Mouse (Mus musculus) mature B cell (primary cell): ENCODE measurements around the gene Eif4e1b.

Source experiments
- in situ Hi-C: fragments of 300-500 bp; cut with MboI; formaldehyde crosslinking; loops from 2 replicates; pipeline ENCODE4 v1.14.3; 2019

Eif4e1b gene

DNA sequence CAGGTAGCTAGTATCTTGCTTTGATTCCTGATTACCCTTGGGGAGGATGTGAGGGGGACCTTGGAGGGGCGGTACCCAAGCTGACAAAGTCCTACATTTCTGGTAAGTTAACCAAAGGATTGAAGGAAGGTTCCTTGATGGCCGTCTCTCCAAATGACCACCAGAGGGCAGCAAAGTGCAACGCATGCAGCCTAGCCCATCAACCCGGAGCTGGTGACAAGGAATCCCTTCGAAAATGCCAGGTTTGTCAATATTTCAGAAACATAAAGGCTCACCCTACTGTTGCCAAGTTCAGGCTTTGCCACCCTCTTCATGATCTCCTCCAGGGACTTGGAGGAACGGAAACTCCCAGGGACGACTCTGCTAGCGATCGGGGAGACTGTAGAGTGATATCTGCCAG, 15.9 kb downstream of the Eif4e1b start:
- in situ Hi-C loops, result loop anchor here (10.0 kb wide), 2 partner anchors 265 to 375 kb away; no protein-coding TSS in a partner anchor

- in situ Hi-C loops, result loop anchor here (10.0 kb wide), 2 partner anchors 265 to 375 kb away; no protein-coding TSS in a partner anchor
These were observed 16.4 kb downstream of the Eif4e1b start for GRCm38 (mm10) chr13:54800206-54800605.

- in situ Hi-C loops, result loop anchor here (10.0 kb wide), 2 partner anchors 262 to 372 kb away; no protein-coding TSS in a partner anchor
These were observed 19.2 kb downstream of the Eif4e1b start for GRCm38 (mm10) chr13:54803010-54803409.

DNA sequence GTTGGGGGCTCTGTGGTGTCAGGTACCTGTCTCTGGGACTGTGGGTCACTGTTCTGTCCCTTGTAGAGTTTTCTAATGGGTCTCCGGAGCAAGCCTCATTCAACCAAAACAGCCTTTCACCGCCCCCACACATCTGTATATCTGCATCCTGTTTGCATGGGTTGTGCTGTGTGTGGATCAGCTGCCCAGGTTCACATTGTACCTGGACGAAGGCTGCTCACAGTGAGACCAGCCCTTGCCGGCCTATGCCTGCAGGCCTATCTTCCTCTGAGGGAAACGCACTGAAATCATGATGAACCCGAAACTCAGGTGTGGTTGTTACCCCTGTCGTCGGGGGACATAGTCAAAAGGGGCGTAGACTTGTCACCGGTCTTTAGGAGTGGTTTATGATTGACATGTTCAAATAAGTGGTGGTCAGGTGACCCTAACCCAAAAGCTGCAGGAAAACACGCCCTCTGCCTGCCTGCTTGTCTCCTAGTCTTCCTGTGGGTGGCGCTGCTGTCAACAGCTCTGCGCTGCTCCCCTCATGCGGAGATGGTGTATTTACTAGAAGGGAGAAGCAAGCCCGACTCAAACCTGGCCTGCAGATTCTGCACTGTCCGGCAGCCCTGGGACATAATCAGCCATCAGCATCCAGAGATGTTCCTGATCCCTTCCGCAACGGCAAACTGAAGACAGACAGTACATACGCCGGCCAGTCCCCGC, 21.5 kb downstream of the Eif4e1b start:
- in situ Hi-C loops, result loop anchor here (10.0 kb wide), 2 partner anchors 260 to 370 kb away; no protein-coding TSS in a partner anchor

- in situ Hi-C loops, result loop anchor here (10.0 kb wide), 2 partner anchors 258 to 368 kb away; no protein-coding TSS in a partner anchor
These were observed 22.7 kb downstream of the Eif4e1b start for GRCm38 (mm10) chr13:54806434-54806976.

DNA sequence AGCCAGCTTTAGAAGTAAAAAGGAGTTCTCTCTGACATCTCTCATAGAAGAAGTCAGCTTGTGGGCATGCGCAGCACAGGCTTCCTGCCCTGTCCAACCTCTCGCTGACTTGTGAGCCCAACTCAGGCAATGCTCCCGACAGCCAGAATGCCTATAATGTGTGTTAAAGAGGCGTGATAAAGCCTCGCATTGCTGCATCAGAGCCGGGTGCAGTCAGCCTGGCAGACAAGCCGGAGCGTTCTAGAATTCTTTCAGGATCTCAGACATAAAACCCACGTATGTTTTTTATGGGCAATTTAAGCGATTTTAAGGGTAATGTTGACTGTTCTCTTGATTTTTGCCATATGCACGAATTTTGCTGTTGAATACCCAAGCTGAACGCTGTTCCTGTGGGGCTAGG, 24.3 kb downstream of the Eif4e1b start:
- in situ Hi-C loops, result loop anchor here (10.0 kb wide), 2 partner anchors 257 to 367 kb away; no protein-coding TSS in a partner anchor

DNA sequence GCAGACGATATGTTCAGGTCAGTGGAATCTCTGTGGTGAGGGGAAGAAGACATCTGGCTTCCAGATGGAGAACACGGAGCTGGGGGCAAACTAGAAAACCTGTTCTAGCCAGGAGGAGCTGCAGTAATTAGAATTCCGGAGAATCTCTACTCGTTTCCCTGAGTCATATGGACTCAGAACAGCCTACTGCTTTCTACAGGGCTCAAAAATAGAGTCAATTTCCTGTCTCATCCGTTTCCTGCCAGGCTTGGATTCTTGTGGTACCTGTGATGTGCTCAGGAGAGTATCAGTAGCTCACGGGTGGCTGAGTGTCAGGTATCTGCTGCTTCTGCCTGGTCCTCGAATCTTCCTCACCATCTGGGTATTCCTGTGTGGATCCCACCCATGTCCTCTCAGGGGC, 27.7 kb downstream of the Eif4e1b start:
- in situ Hi-C loops, result no loop called here

GRCm38 (mm10) chr13:54813381-54813780, 29.6 kb downstream of the Eif4e1b start:
- in situ Hi-C loops, result no loop called here

DNA sequence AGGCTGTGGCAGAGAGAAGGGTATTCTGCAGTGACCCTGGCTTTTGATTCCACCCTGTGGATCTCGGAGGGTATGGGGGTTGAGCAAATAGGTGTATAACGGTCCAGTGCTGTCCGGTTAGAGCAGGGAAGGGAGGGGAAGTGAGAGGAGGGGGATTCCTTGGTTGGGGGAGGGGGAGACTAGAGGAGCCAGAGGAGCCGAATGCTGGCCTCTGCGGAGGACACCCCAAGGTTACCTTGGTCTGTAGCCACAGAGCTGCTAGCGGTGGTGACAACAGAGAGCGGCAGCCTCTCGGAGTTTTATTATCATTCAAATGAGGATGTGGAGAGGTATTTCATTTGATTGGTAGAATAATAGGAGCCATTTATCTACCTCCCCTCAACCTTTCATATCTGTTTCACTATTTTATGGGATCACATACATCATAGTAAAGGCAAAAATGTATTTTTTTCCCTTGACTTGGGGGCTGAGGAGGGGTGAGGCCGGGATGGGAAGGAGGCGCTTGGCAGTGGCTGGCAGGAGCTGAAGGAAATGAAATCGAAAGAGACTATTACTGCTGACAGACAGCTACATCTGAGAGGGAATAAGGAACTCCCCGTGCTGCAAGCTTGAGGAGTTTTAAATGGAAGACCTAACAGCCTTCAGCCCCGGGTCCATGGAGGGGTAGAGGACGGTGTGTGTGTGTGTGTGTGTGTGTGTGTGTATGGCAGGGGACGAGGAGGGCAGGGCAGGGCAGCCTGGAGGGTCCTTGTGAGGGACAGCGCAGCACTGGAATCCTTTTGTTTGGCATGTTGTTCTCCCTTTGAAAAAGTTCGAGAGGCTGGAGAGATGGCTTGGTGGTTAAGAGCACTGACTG, 34.8 kb downstream of the Eif4e1b start:
- in situ Hi-C loops, result no loop called here

- in situ Hi-C loops, result no loop called here
These were observed 37.3 kb downstream of the Eif4e1b start for GRCm38 (mm10) chr13:54821106-54821505.

DNA sequence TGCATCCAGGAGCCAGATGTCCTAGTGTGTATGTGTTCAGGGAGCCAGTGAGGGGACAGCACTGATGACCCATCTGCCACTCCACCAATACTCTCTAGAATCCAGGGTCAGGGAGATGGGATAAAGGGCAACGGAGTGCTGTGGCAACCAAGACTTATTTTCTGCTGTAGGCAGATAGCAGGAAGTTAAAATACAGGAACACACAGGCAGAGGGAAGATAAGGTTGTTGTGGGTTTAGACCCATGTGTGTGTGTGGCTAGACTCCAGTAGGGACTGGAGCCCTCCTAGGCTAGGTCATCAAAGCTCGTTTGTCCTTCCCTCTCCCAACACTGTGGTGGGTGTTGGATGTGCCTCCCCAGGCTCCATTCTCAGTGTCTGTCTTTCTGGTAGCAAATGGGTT, 38.1 kb downstream of the Eif4e1b start:
- in situ Hi-C loops, result no loop called here

- in situ Hi-C loops, result no loop called here
These were observed 40.5 kb downstream of the Eif4e1b start for GRCm38 (mm10) chr13:54824111-54824931.

DNA sequence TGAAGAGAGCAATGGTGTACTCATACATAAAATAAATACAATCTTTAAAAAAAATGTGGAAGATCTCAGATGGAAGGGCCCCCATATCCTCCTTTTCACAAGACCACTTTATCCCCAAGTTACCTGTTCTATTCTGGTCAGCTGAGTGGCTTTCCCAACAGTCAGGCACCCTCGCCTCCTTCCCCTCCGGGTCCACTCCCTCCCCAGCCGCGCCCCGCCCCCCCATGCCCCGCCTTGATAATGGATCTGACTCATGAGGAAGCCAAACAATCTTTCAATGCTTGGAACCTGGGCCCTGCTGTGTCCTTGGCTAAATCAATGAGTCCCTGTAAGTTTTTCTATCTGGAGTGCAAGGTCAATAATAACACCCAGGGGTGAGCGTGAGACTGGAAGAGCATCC, 44.2 kb downstream of the Eif4e1b start:
- in situ Hi-C loops, result no loop called here

GRCm38 (mm10) chr13:54828508-54828907, 44.7 kb downstream of the Eif4e1b start:
- in situ Hi-C loops, result no loop called here

DNA sequence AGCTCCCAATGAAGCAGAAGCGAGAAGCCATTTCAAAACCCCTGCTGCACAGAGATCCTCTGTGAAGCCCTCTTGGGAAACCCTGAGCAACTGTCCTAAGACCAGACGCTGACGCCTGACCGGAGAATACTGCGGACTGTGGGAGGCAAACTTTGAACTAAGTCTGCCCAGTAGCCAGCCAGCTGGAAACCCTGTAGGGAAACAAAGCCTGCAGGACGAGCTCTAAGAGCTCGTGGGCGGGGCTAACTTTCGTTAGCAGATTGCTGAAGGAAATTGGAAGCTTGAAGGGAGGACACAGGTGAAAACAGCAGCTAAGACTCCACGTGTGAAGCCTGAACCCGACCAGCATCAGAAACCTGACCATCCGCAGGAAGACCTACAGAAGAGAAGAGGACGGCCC, 45.7 kb downstream of the Eif4e1b start:
- in situ Hi-C loops, result no loop called here

GRCm38 (mm10) chr13:54836351-54837030, 52.7 kb downstream of the Eif4e1b start:
- in situ Hi-C loops, result no loop called here

GRCm38 (mm10) chr13:54837061-54837460, 53.3 kb downstream of the Eif4e1b start:
- in situ Hi-C loops, result no loop called here

- in situ Hi-C loops, result no loop called here
These were observed 53.7 kb downstream of the Eif4e1b start for GRCm38 (mm10) chr13:54837471-54837889.
